Mouse (Mus musculus) MEL (cell line): ENCODE measurements around the gene Habp4.

Experiments
- CTCF ChIP-seq, 3 experiments: IDR thresholded peaks in 2 of 3; conservative IDR thresholded peaks in 1 of 3; 2 replicates each; pipeline ENCODE4 v1.5.1; 2011 to 2012; ENCODE audit warnings: low read length in 3 of 3, low read depth in 2 of 3, mild to moderate bottlenecking in 2 of 3, improper control_type of control experiment in 1 of 3, inconsistent platforms in 1 of 3, mixed read lengths in 1 of 3, moderate library complexity in 1 of 3; ENCODE audit not compliant: control insufficient read depth in 1 of 3, insufficient read depth in 1 of 3, poor library complexity in 1 of 3, severe bottlenecking in 1 of 3
- MAX ChIP-seq: IDR thresholded peaks from 2 replicates; pipeline ENCODE4 v1.6.1; 2011; ENCODE audit warnings: low read length, improper control_type of control experiment
- MXI1 ChIP-seq: IDR thresholded peaks from 2 replicates; pipeline ENCODE4 v1.6.1; 2011; ENCODE audit warnings: mild to moderate bottlenecking, low read depth, low read length, improper control_type of control experiment
- POLR2AphosphoS2 ChIP-seq: IDR thresholded peaks from 2 replicates; pipeline ENCODE4 v1.6.1; 2011; ENCODE audit warnings: low read length, improper control_type of control experiment
- SMC3 ChIP-seq: IDR thresholded peaks from 2 replicates; pipeline ENCODE4 v1.6.1; 2011; ENCODE audit warnings: low read depth, low read length, improper control_type of control experiment
- UBTF ChIP-seq: IDR thresholded peaks from 2 replicates; pipeline ENCODE4 v1.6.1; 2012; ENCODE audit warnings: low read depth, mild to moderate bottlenecking, inconsistent platforms, low read length, improper control_type of control experiment, moderate library complexity, borderline replicate concordance; ENCODE audit not compliant: insufficient read depth
- USF2 ChIP-seq, 2 experiments: IDR thresholded peaks; 2 replicates each; pipeline ENCODE4 v1.6.1; 2011 to 2012; ENCODE audit warnings: improper control_type of control experiment in 2 of 2, low read length in 2 of 2, borderline replicate concordance in 1 of 2, inconsistent platforms in 1 of 2, low read depth in 1 of 2, mild to moderate bottlenecking in 1 of 2; ENCODE audit not compliant: insufficient read depth in 1 of 2

DNA sequence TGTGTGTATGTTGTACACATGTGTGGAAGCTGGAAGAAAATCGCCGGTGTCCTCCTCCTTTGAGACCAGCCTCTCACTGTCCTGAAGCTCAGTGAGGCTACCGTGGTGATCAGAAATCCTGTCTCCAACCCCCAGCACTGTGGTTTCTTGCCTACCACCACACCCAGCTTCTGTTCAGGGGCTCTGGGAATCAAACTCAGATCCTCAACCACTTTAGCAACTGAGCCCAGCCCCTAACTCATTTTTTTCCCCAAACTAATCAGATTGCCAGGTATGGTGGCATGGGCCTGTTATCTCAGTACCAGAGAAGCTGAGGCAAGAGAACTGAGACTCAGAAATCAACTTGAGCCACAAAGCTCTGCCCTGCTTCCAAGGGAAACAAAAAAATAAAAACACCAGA lies 74.2 kb downstream of the Habp4 start:
- TF ChIP-seq UBTF (no peak), SMC3 (no peak), CTCF (IDR thresholded peaks at IDR 0.05 in 2 of 3, conservative IDR thresholded peaks at IDR 0.05 in 1 of 3; ENCODE audit: control insufficient read depth in 1 of 3, insufficient read depth in 1 of 3, low read depth in 2 of 3, low read length in 3 of 3, poor library complexity in 1 of 3, severe bottlenecking in 1 of 3) (no peak), MXI1 (no peak), USF2 (IDR thresholded peaks at IDR 0.05; ENCODE audit: borderline replicate concordance in 1 of 2, insufficient read depth in 1 of 2, low read depth in 1 of 2, low read length in 2 of 2) (no peak), MAX (no peak), POLR2AphosphoS2 (no peak)
